Mouse (Mus musculus) limb, embryonic 10.5 days (tissue): ENCODE measurements around the gene Sinhcaf. TPM values are rescaled to one million over a fixed set of nuclear protein-coding genes. Genes with fewer than 3 reads are reported as not detected.
A peak's percentile ranks its signal among the peaks of the same experiment; 100 is the strongest.
"Not testable (repeated sequence)": the region's sequence is repeated elsewhere in the genome, so short reads cannot be mapped to it uniquely, and the experiment has no call there.

Experiments used
- DNase-seq: peaks from one replicate; pipeline ENCODE4 v3.0.0-alpha.2; 2017; ENCODE audit warnings: low spot score
- H3K27ac ChIP-seq: fragments of 300-500 bp; sonication (generic); 2 replicates; pipeline ENCODE4 v1.5.1; 2016; ENCODE audit warnings: mild to moderate bottlenecking
- H3K27me3 ChIP-seq: fragments of 300-500 bp; sonication (generic); 2 replicates; pipeline ENCODE4 v1.6.1; 2016; ENCODE audit warnings: low read depth, mild to moderate bottlenecking; ENCODE audit not compliant: poor library complexity, severe bottlenecking
- H3K36me3 ChIP-seq: fragments of 300-500 bp; sonication (generic); 2 replicates; pipeline ENCODE4 v1.6.1; 2016; ENCODE audit warnings: mild to moderate bottlenecking, moderate library complexity
- H3K4me1 ChIP-seq: fragments of 300-500 bp; sonication (generic); 2 replicates; pipeline ENCODE4 v1.6.1; 2016
- H3K4me3 ChIP-seq: fragments of 300-500 bp; sonication (generic); 2 replicates; pipeline ENCODE4 v1.5.1; 2016; ENCODE audit warnings: mild to moderate bottlenecking, moderate library complexity
- H3K9me3 ChIP-seq: fragments of 300-500 bp; sonication (generic); replicated peaks from 2 replicates; pipeline ENCODE4 v1.6.1; 2016; ENCODE audit warnings: mild to moderate bottlenecking
- WGBS: fragments of 180-500 bp; shearing (Covaris S2); methylation state at CpG from one replicate; pipeline ENCODE4 v1.1.7; 2016; 5-methylcytosine and 5-hydroxymethylcytosine counted together
- polyA plus RNA-seq: library from polyadenylated mRNA; unstranded; fragments of >200 nt; fragmentation: Nextera tagmentation; extraction: Ambion mirVana; gene quantifications from 2 replicates; pipeline ENCODE4 v1.2.1, GENCODE M21; 2016

The Sinhcaf gene
- polyA plus RNA-seq, 1 experiment from 2014 or later: 270 TPM

DNA sequence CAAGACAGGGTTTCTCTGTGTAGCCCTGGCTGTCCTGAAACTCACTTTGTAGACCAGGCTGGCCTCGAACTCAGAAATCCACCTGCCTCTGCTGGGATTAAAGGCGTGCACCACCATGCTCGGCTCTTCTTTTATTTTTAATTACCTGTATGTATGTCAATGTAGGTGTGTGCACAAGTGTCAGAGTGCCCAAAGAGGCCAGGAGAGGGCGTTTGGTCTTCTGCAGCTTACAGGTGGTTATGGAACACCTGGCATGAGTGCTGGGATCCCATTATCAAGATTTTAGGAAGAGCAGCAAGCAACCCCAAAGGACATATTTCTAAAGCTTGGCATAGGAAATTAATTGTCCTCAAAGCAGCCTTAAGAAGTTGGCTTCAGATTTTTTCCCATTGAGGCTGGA, 3.9 kb downstream of the Sinhcaf start:
- Histone ChIP-seq H3K36me3 (peaks cover 50% of the 10 kb centered on the region), H3K27ac (no peak overlapping the region), H3K4me1 (peaks cover 28% of the 10 kb centered on the region), H3K27me3 (no peaks in the 10 kb centered on the region), H3K4me3 (no peak overlapping the region; the same call in 1 of the 2 replicates), H3K9me3 (no peaks in the 10 kb centered on the region)
- WGBS: 79% methylated on average over 4 of the region's 4 CpGs
- DNase-seq: no peak

DNA sequence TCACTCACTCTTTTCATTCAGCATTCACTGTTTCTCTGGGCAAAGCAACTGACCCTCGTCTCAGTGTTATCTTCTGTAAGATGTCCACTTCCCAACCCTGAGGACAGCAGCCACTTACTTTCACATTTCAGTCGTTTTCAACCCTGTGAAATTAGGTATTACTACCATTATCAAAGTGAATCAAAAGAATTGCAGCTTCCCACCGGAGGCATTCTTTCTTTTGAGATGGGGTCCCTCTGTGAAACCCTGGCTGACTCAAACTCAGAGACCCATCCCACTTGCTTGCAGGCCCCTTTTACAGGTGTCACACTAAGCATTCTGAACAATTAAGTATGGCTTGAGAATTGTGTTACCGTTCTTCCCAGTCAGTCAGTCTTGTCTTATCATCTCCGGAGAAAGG, 4.4 kb downstream of the Sinhcaf start:
- H3K4me3 ChIP-seq: no peak overlapping the region
- H3K27ac ChIP-seq: no peak overlapping the region
- H3K27me3 ChIP-seq: no peaks in the 10 kb centered on the region
- peaks cover 24% of the 10 kb centered on the region for H3K4me1 ChIP-seq
- 74% methylated on average over 5 of the region's 5 CpGs for WGBS
- peaks cover 51% of the 10 kb centered on the region for H3K36me3 ChIP-seq
- no peaks in the 10 kb centered on the region for H3K9me3 ChIP-seq
- no peak for DNase-seq

DNA sequence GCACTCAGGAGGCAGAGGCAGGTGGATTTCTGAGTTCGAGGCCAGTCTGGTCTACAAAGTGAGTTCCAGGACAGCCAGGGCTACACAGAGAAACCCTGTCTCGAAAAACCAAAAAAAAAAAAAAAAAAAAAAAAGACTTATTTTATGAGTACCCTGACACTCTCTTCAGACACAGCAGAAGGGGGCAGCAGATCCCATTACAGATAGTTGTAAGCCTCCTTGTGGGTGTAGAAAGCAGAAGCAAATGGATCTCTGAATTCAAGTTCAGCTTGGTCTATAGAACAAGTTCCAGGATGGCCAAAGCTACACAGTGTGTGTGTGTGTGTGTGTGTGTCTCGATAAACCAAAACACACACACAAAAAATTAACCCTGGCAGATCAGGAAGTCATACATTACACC, 5.9 kb downstream of the Sinhcaf start:
- H3K27me3 ChIP-seq, DNase-seq, H3K4me3 ChIP-seq, H3K9me3 ChIP-seq, H3K27ac ChIP-seq: not testable (repeated sequence)
- H3K4me1 ChIP-seq: peaks cover 22% of the 10 kb centered on the region
- WGBS: 100% methylated on average over 2 of the region's 3 CpGs
- peaks cover 63% of the 10 kb centered on the region for H3K36me3 ChIP-seq

- Histone ChIP-seq H3K4me3 (no peak overlapping the region), H3K27me3 (no peaks in the 10 kb centered on the region), H3K4me1 (peaks cover 10% of the 10 kb centered on the region), H3K36me3 (peaks cover 78% of the 10 kb centered on the region), H3K9me3 (no peaks in the 10 kb centered on the region), H3K27ac (no peak overlapping the region)
- DNase-seq: no peak
- 35% methylated on average over 1 of the region's 1 CpGs for WGBS
Observed at GRCm38 (mm10) chr6:148937693-148938092, 8.6 kb downstream of the Sinhcaf start.

DNA sequence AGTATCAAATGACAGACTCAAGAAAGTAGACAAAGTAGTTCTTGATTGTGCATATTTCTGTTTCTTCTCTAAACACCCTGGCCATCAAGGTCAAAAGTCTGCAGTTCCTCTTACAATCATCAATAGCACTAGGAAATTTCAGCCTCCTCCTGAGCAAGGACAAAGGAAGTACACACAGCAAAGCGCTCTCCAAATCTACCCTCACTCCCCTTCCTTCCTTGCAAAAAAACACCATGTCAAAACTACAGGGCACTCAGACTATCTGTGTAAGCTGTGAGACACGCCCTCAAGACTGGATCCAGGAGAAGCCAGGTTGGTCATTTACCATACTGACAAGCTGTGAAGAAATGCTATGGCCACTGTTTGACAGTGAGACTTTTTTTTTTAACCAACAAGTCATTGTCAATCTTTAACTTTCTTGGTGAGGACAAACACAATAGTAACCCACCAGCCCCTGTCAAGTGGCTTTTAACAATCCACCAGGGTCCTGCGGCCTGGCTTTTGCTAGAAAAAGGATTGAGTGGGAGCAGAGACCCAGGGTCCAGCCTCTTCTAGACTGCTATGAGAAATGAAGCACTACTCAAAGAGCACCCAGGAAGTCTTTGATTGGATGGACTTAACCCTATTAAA, 11.2 kb downstream of the Sinhcaf start:
- DNase-seq: no peak
- no peak overlapping the region for H3K4me3 ChIP-seq
- H3K9me3 ChIP-seq: no peaks in the 10 kb centered on the region
- no peaks in the 10 kb centered on the region; the same call in 1 of the 2 replicates for H3K4me1 ChIP-seq
- 90% methylated on average over 3 of the region's 3 CpGs for WGBS
- no peaks in the 10 kb centered on the region for H3K27me3 ChIP-seq
- peaks cover 90% of the 10 kb centered on the region for H3K36me3 ChIP-seq
- H3K27ac ChIP-seq: no peak overlapping the region

- Histone ChIP-seq H3K36me3 (peaks cover 94% of the 10 kb centered on the region), H3K9me3 (no peaks in the 10 kb centered on the region), H3K27me3 (no peaks in the 10 kb centered on the region), H3K27ac (no peak overlapping the region), H3K4me1 (no peaks in the 10 kb centered on the region), H3K4me3 (no peak overlapping the region)
- WGBS: 82% methylated on average over 6 of the region's 6 CpGs
- DNase-seq: no peak
Observed at GRCm38 (mm10) chr6:148931281-148931680, 15.0 kb downstream of the Sinhcaf start.

GRCm38 (mm10) chr6:148918841-148919398, 27.3 kb downstream of the Sinhcaf start:
- DNase-seq: no peak
- Histone ChIP-seq H3K27ac (no peak overlapping the region), H3K4me3 (no peak overlapping the region)

GRCm38 (mm10) chr6:148917672-148918071, 28.6 kb downstream of the Sinhcaf start:
- no peaks in the 10 kb centered on the region for H3K4me1 ChIP-seq
- H3K27me3 ChIP-seq: no peaks in the 10 kb centered on the region
- no peak overlapping the region for H3K4me3 ChIP-seq
- no peak for DNase-seq
- H3K27ac ChIP-seq: no peak overlapping the region
- no peaks in the 10 kb centered on the region for H3K9me3 ChIP-seq
- peaks cover 24% of the 10 kb centered on the region for H3K36me3 ChIP-seq
- WGBS: 69% methylated on average over 1 of the region's 1 CpGs

More at GRCm38 (mm10) chr6:148918841-148919398, 27.3 kb downstream of the Sinhcaf start:
- Histone ChIP-seq H3K27me3 (no peaks in the 10 kb centered on the region), H3K36me3 (peaks cover 36% of the 10 kb centered on the region), H3K9me3 (no peaks in the 10 kb centered on the region), H3K4me1 (no peaks in the 10 kb centered on the region)

GRCm38 (mm10) chr6:148916817-148917216, 29.4 kb downstream of the Sinhcaf start:
- Histone ChIP-seq H3K4me3 (no peak overlapping the region), H3K4me1 (no peaks in the 10 kb centered on the region), H3K27me3 (no peaks in the 10 kb centered on the region), H3K27ac (no peak overlapping the region), H3K36me3 (peaks cover 24% of the 10 kb centered on the region), H3K9me3 (no peaks in the 10 kb centered on the region)
- WGBS: 35% methylated on average over 3 of the region's 3 CpGs
- DNase-seq: no peak

DNA sequence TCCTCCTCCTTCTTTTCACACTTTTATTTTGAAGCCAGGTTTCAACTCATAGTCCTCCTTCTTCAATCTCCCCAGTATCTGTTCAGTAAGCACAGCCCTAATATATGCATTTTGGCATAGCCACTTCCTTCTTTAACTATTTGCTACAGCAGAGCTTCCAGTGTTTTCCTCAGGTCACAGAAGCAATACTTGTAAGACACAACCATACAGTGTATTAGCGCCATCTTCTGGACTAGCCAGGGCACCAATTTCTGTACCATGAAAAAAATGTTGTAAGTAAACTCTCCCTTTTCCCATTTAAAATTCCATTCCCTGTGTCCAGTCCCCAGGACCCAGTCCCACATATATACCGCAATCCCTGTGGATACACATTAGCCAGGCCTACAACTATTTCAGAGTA, 32.3 kb downstream of the Sinhcaf start:
- Histone ChIP-seq H3K4me3 (no peak overlapping the region), H3K27ac (no peak overlapping the region), H3K27me3 (no peaks in the 10 kb centered on the region), H3K9me3 (no peaks in the 10 kb centered on the region), H3K36me3 (peaks cover 5% of the 10 kb centered on the region; the same call in 1 of the 2 replicates), H3K4me1 (no peaks in the 10 kb centered on the region)
- 18% methylated on average over 2 of the region's 2 CpGs for WGBS
- DNase-seq: peak; percentile 50

DNA sequence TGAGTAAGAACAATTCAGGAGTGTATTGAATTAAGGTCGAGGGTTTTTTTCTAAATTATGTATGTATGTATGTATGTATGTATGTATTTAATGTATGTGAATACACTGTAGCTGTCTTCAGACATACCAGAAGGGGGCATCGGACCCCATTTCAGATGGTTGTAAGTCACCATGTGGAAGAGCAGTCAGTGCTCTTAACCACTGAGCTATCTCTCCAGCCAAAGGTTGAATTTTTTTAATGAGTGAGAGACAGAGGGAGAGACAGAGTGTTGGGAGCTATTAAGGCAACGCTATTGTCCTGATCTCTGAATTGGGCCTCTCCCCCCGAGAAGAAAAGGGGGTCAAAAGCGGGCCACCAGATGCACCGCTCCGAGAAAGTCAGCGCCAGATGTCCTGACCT, 34.4 kb downstream of the Sinhcaf start:
- not testable (repeated sequence) for H3K9me3 ChIP-seq, H3K4me1 ChIP-seq, H3K36me3 ChIP-seq, DNase-seq, H3K27me3 ChIP-seq, H3K27ac ChIP-seq, H3K4me3 ChIP-seq
- WGBS: 83% methylated on average over 8 of the region's 8 CpGs

GRCm38 (mm10) chr6:148906958-148907357, 39.3 kb downstream of the Sinhcaf start:
- Histone ChIP-seq H3K4me3 (no peak overlapping the region), H3K36me3 (no peaks in the 10 kb centered on the region), H3K4me1 (no peaks in the 10 kb centered on the region), H3K27ac (no peak overlapping the region), H3K9me3 (no peaks in the 10 kb centered on the region), H3K27me3 (no peaks in the 10 kb centered on the region)
- no peak for DNase-seq
- 94% methylated on average over 9 of the region's 9 CpGs for WGBS

GRCm38 (mm10) chr6:148902728-148903127, 43.5 kb downstream of the Sinhcaf start:
- 84% methylated on average over 3 of the region's 3 CpGs for WGBS
- H3K27me3 ChIP-seq: no peaks in the 10 kb centered on the region

DNA sequence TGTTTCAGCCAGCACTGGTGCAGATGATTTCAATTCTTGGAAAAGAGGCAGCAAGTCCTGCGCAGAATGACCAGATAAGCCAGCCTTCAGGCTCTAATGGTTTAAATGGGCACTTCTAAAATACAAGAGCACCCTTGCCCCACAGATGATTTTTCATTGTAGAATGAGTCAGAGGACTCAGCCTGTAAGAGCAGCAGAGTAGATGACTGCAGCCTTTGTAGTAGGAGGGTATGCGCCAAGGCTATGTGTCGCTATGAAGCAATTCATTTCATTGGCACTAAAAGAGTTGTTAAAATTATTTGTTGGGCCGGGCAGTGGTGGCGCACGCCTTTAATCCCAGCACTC, 49.8 kb downstream of the Sinhcaf start:
- Histone ChIP-seq H3K27me3 (no peaks in the 10 kb centered on the region), H3K36me3 (no peaks in the 10 kb centered on the region)

More at GRCm38 (mm10) chr6:148902728-148903127, 43.5 kb downstream of the Sinhcaf start:
- no peak for DNase-seq
- H3K4me1 ChIP-seq: no peaks in the 10 kb centered on the region
- no peaks in the 10 kb centered on the region for H3K36me3 ChIP-seq
- no peaks in the 10 kb centered on the region for H3K9me3 ChIP-seq
- no peak overlapping the region for H3K4me3 ChIP-seq
- no peak overlapping the region for H3K27ac ChIP-seq

More for the DNA sequence above, 49.8 kb downstream of the Sinhcaf start:
- DNase-seq: no peak
- 54% methylated on average over 6 of the region's 6 CpGs for WGBS
- peak overlapping the region; percentile 93 for H3K27ac ChIP-seq
- H3K4me3 ChIP-seq: peak overlapping the region; percentile 87
- H3K4me1 ChIP-seq: peaks cover 16% of the 10 kb centered on the region
- no peaks in the 10 kb centered on the region for H3K9me3 ChIP-seq
